Mouse (Mus musculus) adrenal gland, postnatal 4 days (tissue): ENCODE results near the gene Nova2. TPM values are rescaled to one million over a fixed set of nuclear protein-coding genes. Genes with fewer than 3 reads are reported as not detected.
A peak's percentile ranks its signal among the peaks of the same experiment; 100 is the strongest.

Experiments used
- DNase-seq, 2 experiments: peaks; one replicate each; pipeline ENCODE4 v3.0.0; 2021 to 2022; ENCODE audit warnings: low spot score in 2 of 2, mixed read lengths in 2 of 2
- long read RNA-seq, 2 experiments: library from polyadenylated mRNA; stranded (forward); transcript quantifications; one replicate each; pipeline ENCODE4 v2.0.0; 2021
- total RNA-seq, 2 experiments: library from RNA; stranded (reverse); gene quantifications; 2 replicates each; pipeline ENCODE4 v1.2.3; 2021

The Nova2 gene
- total RNA-seq = 1 to 10 TPM; 7.8 to 8.2 TPM
- long read RNA-seq, experiment 1, full-length matches to known transcripts = 1 of 2 reads
- long read RNA-seq, experiment 1, partial matches to known transcripts = 0 of 2 reads
- long read RNA-seq, experiment 1, other reads (novel, unspliced or antisense) = 1 of 2 reads
- long read RNA-seq, experiment 2, partial matches to known transcripts = 0 of 3 reads
- long read RNA-seq, experiment 2, other reads (novel, unspliced or antisense) = 3 of 3 reads

- DNase-seq = peak; percentile 55 to 69
Observed at GRCm38 (mm10) chr7:18925162-18925938, at the start of gene Nova2. Gene Nova2 (plus strand): TSS chr7:18925888.

- no peak for DNase-seq
Observed at GRCm38 (mm10) chr7:18878691-18879090, 47.0 kb upstream of the Nova2 start.

GRCm38 (mm10) chr7:18883991-18884744, 41.5 kb upstream of the Nova2 start:
- no peak for DNase-seq

- DNase-seq = no peak
Observed at GRCm38 (mm10) chr7:18884745-18885422, 40.8 kb upstream of the Nova2 start.

GRCm38 (mm10) chr7:18886963-18887362, 38.7 kb upstream of the Nova2 start:
- DNase-seq = no peak

GRCm38 (mm10) chr7:18890848-18891247, 34.8 kb upstream of the Nova2 start:
- no peak for DNase-seq

- DNase-seq = peak; percentile 67 to 69
Observed at GRCm38 (mm10) chr7:18891872-18892599, 33.7 kb upstream of the Nova2 start.

GRCm38 (mm10) chr7:18893009-18893408, 32.7 kb upstream of the Nova2 start:
- DNase-seq = no peak

- DNase-seq = peak in 1 of 2 experiments; percentile 39
Observed at GRCm38 (mm10) chr7:18893651-18894430, 31.8 kb upstream of the Nova2 start.

- no peak for DNase-seq
Observed at GRCm38 (mm10) chr7:18896536-18896935, 29.2 kb upstream of the Nova2 start.

GRCm38 (mm10) chr7:18900513-18900912, 25.2 kb upstream of the Nova2 start:
- DNase-seq = no peak

GRCm38 (mm10) chr7:18902486-18902885, 23.2 kb upstream of the Nova2 start:
- no peak for DNase-seq

- no peak for DNase-seq
Observed at GRCm38 (mm10) chr7:18904971-18905370, 20.7 kb upstream of the Nova2 start.

- no peak for DNase-seq
Observed at GRCm38 (mm10) chr7:18909797-18910196, 15.9 kb upstream of the Nova2 start.

GRCm38 (mm10) chr7:18910241-18910831, 15.4 kb upstream of the Nova2 start, which contains the start of gene Ccdc61:
Gene Ccdc61 (minus strand): TSS chr7:18910415.
- peak; percentile 84 to 94 for DNase-seq

- no peak for DNase-seq
Observed at GRCm38 (mm10) chr7:18916254-18916653, 9.4 kb upstream of the Nova2 start.

GRCm38 (mm10) chr7:18917931-18918330, 7.8 kb upstream of the Nova2 start:
- no peak for DNase-seq

- no peak for DNase-seq
Observed at GRCm38 (mm10) chr7:18921069-18921468, 4.6 kb upstream of the Nova2 start.

GRCm38 (mm10) chr7:18922807-18923206, 2.9 kb upstream of the Nova2 start:
- no peak for DNase-seq
